Mouse (Mus musculus): Measurements from ENCODE around the gene Pfkp. TPM values are rescaled to one million over a fixed set of nuclear protein-coding genes. Genes with fewer than 3 reads are reported as not detected.

Pfkp gene
- polyA plus RNA-seq, 1 experiment from 2014 or later, result 32.8 TPM

- H3K36me3 ChIP-seq, result no peaks in the 10 kb centered on the region
- WGBS, result 50% methylated on average over 3 of the region's 3 CpGs
- peaks cover 10% of the 10 kb centered on the region for H3K27me3 ChIP-seq (ENCODE audit: insufficient read depth, poor library complexity, severe bottlenecking)
- no peak for DNase-seq (ENCODE audit: low spot score)
- H3K27ac ChIP-seq, result peak overlapping the region; percentile 72; the same call in 1 of the 2 replicates
- peaks cover 23% of the 10 kb centered on the region for H3K4me1 ChIP-seq (replicated peaks)
- peak overlapping the region; percentile 68 for H3K4me3 ChIP-seq
- no peaks in the 10 kb centered on the region for H3K9me3 ChIP-seq
Observed at GRCm38 (mm10) chr13:6646674-6647066, 1.9 kb downstream of the Pfkp start.

- DNase-seq (ENCODE audit: low spot score), result no peak
- Histone ChIP-seq H3K9me3 (no peaks in the 10 kb centered on the region), H3K27ac (no peak overlapping the region), H3K4me1 (replicated peaks) (peaks cover 23% of the 10 kb centered on the region), H3K27me3 (ENCODE audit: insufficient read depth, poor library complexity, severe bottlenecking) (peaks cover 10% of the 10 kb centered on the region), H3K4me3 (no peak overlapping the region), H3K36me3 (no peaks in the 10 kb centered on the region)
- 78% methylated on average over 2 of the region's 2 CpGs for WGBS
Observed at GRCm38 (mm10) chr13:6646266-6646665, 2.3 kb downstream of the Pfkp start.

- H3K4me3 ChIP-seq, result no peak overlapping the region
- no peak overlapping the region for H3K27ac ChIP-seq
- peaks cover 20% of the 10 kb centered on the region for H3K4me1 ChIP-seq (replicated peaks)
- no peaks in the 10 kb centered on the region for H3K9me3 ChIP-seq
- no peaks in the 10 kb centered on the region for H3K36me3 ChIP-seq
- DNase-seq (ENCODE audit: low spot score), result no peak
- H3K27me3 ChIP-seq (ENCODE audit: insufficient read depth, poor library complexity, severe bottlenecking), result peaks cover 10% of the 10 kb centered on the region
- WGBS, result 89% methylated on average over 5 of the region's 5 CpGs
Observed at GRCm38 (mm10) chr13:6643968-6644367, 4.6 kb downstream of the Pfkp start.

GRCm38 (mm10) chr13:6643026-6643425 lies 5.6 kb downstream of the Pfkp start:
- DNase-seq (ENCODE audit: low spot score), result no peak
- Histone ChIP-seq H3K27me3 (ENCODE audit: insufficient read depth, poor library complexity, severe bottlenecking) (peaks cover 10% of the 10 kb centered on the region), H3K9me3 (no peaks in the 10 kb centered on the region), H3K27ac (no peak overlapping the region), H3K4me1 (replicated peaks) (peaks cover 11% of the 10 kb centered on the region), H3K36me3 (no peaks in the 10 kb centered on the region), H3K4me3 (no peak overlapping the region)
- WGBS, result 87% methylated on average over 4 of the region's 4 CpGs

GRCm38 (mm10) chr13:6642453-6642852 lies 6.1 kb downstream of the Pfkp start:
- no peak for DNase-seq (ENCODE audit: low spot score)
- 88% methylated on average over 5 of the region's 5 CpGs for WGBS

GRCm38 (mm10) chr13:6641497-6641896 lies 7.1 kb downstream of the Pfkp start:
- Histone ChIP-seq H3K9me3 (no peaks in the 10 kb centered on the region), H3K4me1 (replicated peaks) (no peaks in the 10 kb centered on the region), H3K4me3 (no peak overlapping the region), H3K36me3 (no peaks in the 10 kb centered on the region), H3K27ac (no peak overlapping the region), H3K27me3 (ENCODE audit: insufficient read depth, poor library complexity, severe bottlenecking) (no peaks in the 10 kb centered on the region; the same call in 1 of the 2 replicates)
- 73% methylated on average over 1 of the region's 1 CpGs for WGBS
- DNase-seq (ENCODE audit: low spot score), result no peak

More at GRCm38 (mm10) chr13:6642453-6642852, 6.1 kb downstream of the Pfkp start:
- Histone ChIP-seq H3K27me3 (ENCODE audit: insufficient read depth, poor library complexity, severe bottlenecking) (peaks cover 5% of the 10 kb centered on the region), H3K4me1 (replicated peaks) (peaks cover 6% of the 10 kb centered on the region), H3K36me3 (no peaks in the 10 kb centered on the region), H3K4me3 (no peak overlapping the region), H3K27ac (no peak overlapping the region), H3K9me3 (no peaks in the 10 kb centered on the region)

GRCm38 (mm10) chr13:6639507-6640030 lies 9.0 kb downstream of the Pfkp start:
- H3K36me3 ChIP-seq, result no peaks in the 10 kb centered on the region
- no peaks in the 10 kb centered on the region for H3K9me3 ChIP-seq
- H3K4me1 ChIP-seq (replicated peaks), result peaks cover 11% of the 10 kb centered on the region; the same call in 1 of the 2 replicates
- DNase-seq (ENCODE audit: low spot score), result no peak
- WGBS, result 81% methylated on average over 5 of the region's 5 CpGs
- no peaks in the 10 kb centered on the region for H3K27me3 ChIP-seq (ENCODE audit: insufficient read depth, poor library complexity, severe bottlenecking)
- H3K4me3 ChIP-seq, result no peak overlapping the region
- H3K27ac ChIP-seq, result no peak overlapping the region

- no peak for DNase-seq (ENCODE audit: low spot score)
- H3K27ac ChIP-seq, result no peak overlapping the region
- WGBS, result 89% methylated on average over 3 of the region's 3 CpGs
- no peak overlapping the region for H3K4me3 ChIP-seq
- no peaks in the 10 kb centered on the region for H3K9me3 ChIP-seq
- peaks cover 11% of the 10 kb centered on the region; the same call in 1 of the 2 replicates for H3K4me1 ChIP-seq (replicated peaks)
- H3K36me3 ChIP-seq, result no peaks in the 10 kb centered on the region
- H3K27me3 ChIP-seq (ENCODE audit: insufficient read depth, poor library complexity, severe bottlenecking), result no peaks in the 10 kb centered on the region
Observed at GRCm38 (mm10) chr13:6638976-6639375, 9.6 kb downstream of the Pfkp start.

- Histone ChIP-seq H3K27me3 (ENCODE audit: insufficient read depth, poor library complexity, severe bottlenecking) (no peaks in the 10 kb centered on the region), H3K4me3 (no peak overlapping the region), H3K27ac (no peak overlapping the region), H3K4me1 (replicated peaks) (peaks cover 11% of the 10 kb centered on the region; the same call in 1 of the 2 replicates), H3K9me3 (no peaks in the 10 kb centered on the region), H3K36me3 (no peaks in the 10 kb centered on the region)
- no peak for DNase-seq (ENCODE audit: low spot score)
- WGBS, result 53% methylated on average over 1 of the region's 1 CpGs
Observed at GRCm38 (mm10) chr13:6638425-6638824, 10.2 kb downstream of the Pfkp start.

GRCm38 (mm10) chr13:6637534-6638124 lies 10.9 kb downstream of the Pfkp start:
- H3K27me3 ChIP-seq (ENCODE audit: insufficient read depth, poor library complexity, severe bottlenecking), result no peaks in the 10 kb centered on the region
- no peak for DNase-seq (ENCODE audit: low spot score)

GRCm38 (mm10) chr13:6636976-6637375 lies 11.6 kb downstream of the Pfkp start:
- H3K4me1 ChIP-seq (replicated peaks), result peaks cover 14% of the 10 kb centered on the region; the same call in 1 of the 2 replicates
- 88% methylated on average over 4 of the region's 4 CpGs for WGBS
- no peak overlapping the region for H3K4me3 ChIP-seq
- no peaks in the 10 kb centered on the region for H3K27me3 ChIP-seq (ENCODE audit: insufficient read depth, poor library complexity, severe bottlenecking)
- H3K9me3 ChIP-seq, result no peaks in the 10 kb centered on the region
- H3K36me3 ChIP-seq, result no peaks in the 10 kb centered on the region
- no peak for DNase-seq (ENCODE audit: low spot score)
- no peak overlapping the region for H3K27ac ChIP-seq

More at GRCm38 (mm10) chr13:6637534-6638124, 10.9 kb downstream of the Pfkp start:
- peaks cover 11% of the 10 kb centered on the region; the same call in 1 of the 2 replicates for H3K4me1 ChIP-seq (replicated peaks)
- no peaks in the 10 kb centered on the region for H3K36me3 ChIP-seq
- WGBS, result 90% methylated on average over 6 of the region's 7 CpGs
- no peak overlapping the region for H3K4me3 ChIP-seq
- no peaks in the 10 kb centered on the region for H3K9me3 ChIP-seq
- H3K27ac ChIP-seq, result no peak overlapping the region

GRCm38 (mm10) chr13:6636520-6636919 lies 12.1 kb downstream of the Pfkp start:
- no peak overlapping the region for H3K27ac ChIP-seq
- H3K36me3 ChIP-seq, result no peaks in the 10 kb centered on the region
- H3K4me1 ChIP-seq (replicated peaks), result peaks cover 16% of the 10 kb centered on the region; the same call in 1 of the 2 replicates
- H3K9me3 ChIP-seq, result no peaks in the 10 kb centered on the region
- no peak for DNase-seq (ENCODE audit: low spot score)
- H3K27me3 ChIP-seq (ENCODE audit: insufficient read depth, poor library complexity, severe bottlenecking), result no peaks in the 10 kb centered on the region
- no peak overlapping the region for H3K4me3 ChIP-seq
- 82% methylated on average over 6 of the region's 6 CpGs for WGBS

GRCm38 (mm10) chr13:6635138-6636076 lies 13.2 kb downstream of the Pfkp start:
- Histone ChIP-seq H3K4me1 (replicated peaks) (peaks cover 16% of the 10 kb centered on the region; the same call in 1 of the 2 replicates), H3K9me3 (no peaks in the 10 kb centered on the region), H3K27ac (no peak overlapping the region), H3K36me3 (no peaks in the 10 kb centered on the region), H3K4me3 (no peak overlapping the region), H3K27me3 (ENCODE audit: insufficient read depth, poor library complexity, severe bottlenecking) (no peaks in the 10 kb centered on the region)
- WGBS, result 79% methylated on average over 11 of the region's 11 CpGs
- no peak for DNase-seq (ENCODE audit: low spot score)

Data from hindbrain, embryonic 10.5 days (tissue).